Mouse (Mus musculus): ENCODE results near the gene Ghr. TPM values are rescaled to one million over a fixed set of nuclear protein-coding genes. Genes with fewer than 3 reads are reported as not detected.

Gene Ghr
- polyA plus RNA-seq, 1 experiment from 2014 or later, result 15.2 TPM

GRCm38 (mm10) chr15:3434461-3434860, 148.8 kb downstream of the Ghr start:
- no peaks in the 10 kb centered on the region for H3K4me1 ChIP-seq (replicated peaks)
- H3K4me3 ChIP-seq, result no peak overlapping the region
- H3K4me2 ChIP-seq, result no peak overlapping the region
- no peak for ATAC-seq (ENCODE audit: low read depth)
- WGBS, result 95% methylated on average over 3 of the region's 3 CpGs
- H3K27me3 ChIP-seq, result no peaks in the 10 kb centered on the region
- no peak overlapping the region for H3K27ac ChIP-seq (replicated peaks)
- no peak overlapping the region for H3K9ac ChIP-seq
- H3K9me3 ChIP-seq, result no peaks in the 10 kb centered on the region
- no peaks in the 10 kb centered on the region for H3K36me3 ChIP-seq

DNA sequence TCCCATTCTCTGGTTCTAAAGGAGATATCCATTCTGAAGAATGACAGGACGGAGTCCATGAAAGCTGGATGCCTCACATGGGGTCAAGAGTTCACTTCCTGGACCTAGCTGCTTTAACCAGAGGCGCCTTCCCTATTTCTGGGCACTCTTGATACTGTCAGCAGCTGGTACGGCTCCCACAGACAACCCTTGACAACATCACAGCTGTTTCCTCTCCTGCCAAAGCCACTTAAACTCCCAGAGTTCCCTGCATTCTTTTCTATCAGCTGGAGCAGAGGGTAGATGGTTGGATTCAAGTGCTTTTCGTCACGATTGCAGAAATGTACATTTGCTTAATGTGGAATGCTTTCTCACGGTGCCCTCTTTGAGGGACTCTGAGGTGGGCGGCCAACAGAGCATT, 150.0 kb downstream of the Ghr start:
- Histone ChIP-seq H3K9me3 (no peaks in the 10 kb centered on the region), H3K9ac (no peak overlapping the region), H3K36me3 (no peaks in the 10 kb centered on the region), H3K27ac (replicated peaks) (no peak overlapping the region), H3K4me3 (no peak overlapping the region), H3K27me3 (no peaks in the 10 kb centered on the region), H3K4me1 (replicated peaks) (no peaks in the 10 kb centered on the region), H3K4me2 (no peak overlapping the region)
- no peak for ATAC-seq (ENCODE audit: low read depth)
- WGBS, result 75% methylated on average over 7 of the region's 7 CpGs

DNA sequence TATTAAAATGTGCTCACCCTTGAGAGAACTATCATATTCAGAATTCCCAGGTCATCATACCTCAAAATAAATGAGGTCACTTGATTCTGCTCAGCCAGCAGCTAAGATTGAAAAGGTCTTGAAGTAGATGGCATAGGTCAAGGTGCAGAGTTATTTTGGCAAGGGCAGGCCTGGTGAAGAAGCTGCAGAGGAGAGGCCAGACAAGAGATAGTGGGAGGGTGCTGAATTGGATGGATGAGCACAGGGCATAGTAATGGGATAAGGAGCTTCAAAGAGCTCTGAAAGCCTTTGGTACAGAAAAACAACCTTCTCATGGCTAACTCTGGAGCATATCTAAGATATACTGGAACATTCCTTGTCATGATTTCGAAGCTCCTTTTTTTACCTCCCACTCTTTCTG, 150.5 kb downstream of the Ghr start:
- Histone ChIP-seq H3K36me3 (no peaks in the 10 kb centered on the region), H3K9me3 (no peaks in the 10 kb centered on the region), H3K9ac (no peak overlapping the region), H3K4me1 (replicated peaks) (no peaks in the 10 kb centered on the region), H3K4me3 (no peak overlapping the region), H3K27me3 (no peaks in the 10 kb centered on the region), H3K4me2 (no peak overlapping the region), H3K27ac (replicated peaks) (no peak overlapping the region)
- no peak for ATAC-seq (ENCODE audit: low read depth)
- WGBS, result 75% methylated on average over 1 of the region's 1 CpGs

DNA sequence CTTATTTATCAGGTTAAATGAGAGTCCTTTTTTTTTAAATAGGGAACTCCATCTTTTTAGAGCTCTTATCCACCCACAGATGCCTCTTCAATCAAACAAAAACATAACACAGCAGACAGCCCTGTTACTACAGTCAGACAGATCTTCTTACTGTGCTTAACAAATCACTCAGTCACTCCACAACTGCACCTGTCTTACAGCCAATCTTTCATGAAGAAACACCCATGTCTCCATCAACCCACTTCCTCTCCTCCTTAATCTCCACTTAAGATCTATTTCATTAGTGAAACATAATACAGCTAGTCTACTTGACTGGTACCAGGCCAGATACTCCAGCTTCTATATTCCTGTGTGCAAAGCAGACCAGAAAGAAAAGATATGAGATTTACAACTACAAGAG, 153.9 kb downstream of the Ghr start:
- H3K9ac ChIP-seq, result no peak overlapping the region
- H3K9me3 ChIP-seq, result no peaks in the 10 kb centered on the region
- ATAC-seq (ENCODE audit: low read depth), result no peak
- no peak overlapping the region for H3K27ac ChIP-seq (replicated peaks)
- H3K36me3 ChIP-seq, result no peaks in the 10 kb centered on the region
- H3K4me2 ChIP-seq, result no peak overlapping the region
- no peak overlapping the region for H3K4me3 ChIP-seq
- no peaks in the 10 kb centered on the region for H3K4me1 ChIP-seq (replicated peaks)
- H3K27me3 ChIP-seq, result no peaks in the 10 kb centered on the region

DNA sequence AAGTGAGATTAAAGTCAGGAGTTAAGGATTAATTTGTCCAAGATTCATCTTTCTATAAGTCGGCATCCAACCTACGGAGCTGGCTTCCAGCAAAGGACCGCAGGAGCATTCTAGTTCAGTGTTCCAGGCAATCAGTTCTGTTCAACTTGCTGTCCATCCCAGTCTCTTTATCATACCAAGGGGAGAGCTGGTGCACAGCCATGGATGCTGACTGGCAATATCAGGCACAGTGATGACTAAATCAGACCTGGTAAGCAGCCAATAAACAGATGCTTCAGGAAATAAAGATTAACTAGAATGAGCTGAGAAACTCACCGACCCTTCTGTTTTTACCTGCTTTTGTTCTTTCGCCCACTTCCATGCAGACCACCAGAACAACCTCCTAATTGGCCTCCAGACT, 154.3 kb downstream of the Ghr start:
- Histone ChIP-seq H3K27me3 (no peaks in the 10 kb centered on the region), H3K4me2 (no peak overlapping the region), H3K9ac (no peak overlapping the region), H3K36me3 (no peaks in the 10 kb centered on the region), H3K4me1 (replicated peaks) (no peaks in the 10 kb centered on the region), H3K27ac (replicated peaks) (no peak overlapping the region), H3K4me3 (no peak overlapping the region), H3K9me3 (no peaks in the 10 kb centered on the region)
- 90% methylated on average over 5 of the region's 5 CpGs for WGBS
- ATAC-seq (ENCODE audit: low read depth), result no peak

DNA sequence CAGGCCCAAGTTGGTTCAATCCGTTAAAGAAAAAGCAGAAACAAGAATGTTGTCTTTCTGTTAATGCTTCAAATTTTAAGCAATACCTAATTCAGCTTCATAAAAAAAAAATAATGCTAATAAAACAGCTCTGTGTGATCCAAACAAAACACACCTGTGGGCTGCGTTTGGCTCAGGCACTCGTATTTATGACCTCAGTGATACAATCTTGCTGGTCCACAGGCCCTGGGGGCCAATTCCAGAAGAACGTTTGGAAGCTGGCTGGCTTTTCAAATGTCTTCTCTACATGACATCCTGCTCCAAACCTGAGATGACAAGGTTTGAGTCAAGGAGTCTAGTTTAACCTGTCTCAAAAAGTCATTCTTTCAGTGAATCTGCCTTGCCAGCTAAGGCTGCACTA, 156.9 kb downstream of the Ghr start:
- no peak for ATAC-seq (ENCODE audit: low read depth)
- Histone ChIP-seq H3K27ac (replicated peaks) (no peak overlapping the region), H3K4me3 (no peak overlapping the region), H3K4me1 (replicated peaks) (no peaks in the 10 kb centered on the region), H3K36me3 (no peaks in the 10 kb centered on the region), H3K27me3 (no peaks in the 10 kb centered on the region), H3K9ac (no peak overlapping the region), H3K4me2 (no peak overlapping the region), H3K9me3 (no peaks in the 10 kb centered on the region)
- 63% methylated on average over 4 of the region's 4 CpGs for WGBS

- Histone ChIP-seq H3K4me3 (no peak overlapping the region), H3K9me3 (no peaks in the 10 kb centered on the region), H3K4me2 (no peak overlapping the region), H3K4me1 (replicated peaks) (no peaks in the 10 kb centered on the region), H3K27ac (replicated peaks) (no peak overlapping the region), H3K36me3 (no peaks in the 10 kb centered on the region), H3K9ac (no peak overlapping the region), H3K27me3 (no peaks in the 10 kb centered on the region)
- no peak for ATAC-seq (ENCODE audit: low read depth)
- WGBS, result 79% methylated on average over 4 of the region's 4 CpGs
Measured at GRCm38 (mm10) chr15:3423177-3423576, 160.1 kb downstream of the Ghr start.

DNA sequence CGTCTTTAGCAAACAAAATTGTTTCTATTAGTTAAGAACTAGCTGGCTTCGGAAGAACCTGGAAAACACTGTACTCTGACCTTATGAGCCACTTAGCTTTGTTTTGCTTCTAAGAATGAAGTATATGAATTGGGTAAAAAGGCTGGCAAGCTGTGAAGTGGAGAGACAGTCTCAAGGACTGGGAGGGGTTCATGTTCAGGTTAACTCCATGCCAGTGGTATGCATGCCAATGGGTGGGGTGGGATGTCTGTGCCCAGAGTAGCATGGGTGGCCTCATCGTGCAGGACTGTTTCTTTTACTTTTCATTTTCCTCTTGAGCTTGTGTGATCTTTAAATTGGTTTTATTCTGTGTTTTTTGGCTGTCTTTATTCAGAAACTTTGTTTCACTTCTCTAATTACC, 165.6 kb downstream of the Ghr start:
- 90% methylated on average over 3 of the region's 3 CpGs for WGBS
- Histone ChIP-seq H3K9me3 (no peaks in the 10 kb centered on the region), H3K9ac (no peak overlapping the region), H3K4me2 (no peak overlapping the region), H3K4me3 (no peak overlapping the region), H3K27me3 (no peaks in the 10 kb centered on the region), H3K36me3 (no peaks in the 10 kb centered on the region), H3K4me1 (replicated peaks) (no peaks in the 10 kb centered on the region), H3K27ac (replicated peaks) (no peak overlapping the region)
- no peak for ATAC-seq (ENCODE audit: low read depth)

DNA sequence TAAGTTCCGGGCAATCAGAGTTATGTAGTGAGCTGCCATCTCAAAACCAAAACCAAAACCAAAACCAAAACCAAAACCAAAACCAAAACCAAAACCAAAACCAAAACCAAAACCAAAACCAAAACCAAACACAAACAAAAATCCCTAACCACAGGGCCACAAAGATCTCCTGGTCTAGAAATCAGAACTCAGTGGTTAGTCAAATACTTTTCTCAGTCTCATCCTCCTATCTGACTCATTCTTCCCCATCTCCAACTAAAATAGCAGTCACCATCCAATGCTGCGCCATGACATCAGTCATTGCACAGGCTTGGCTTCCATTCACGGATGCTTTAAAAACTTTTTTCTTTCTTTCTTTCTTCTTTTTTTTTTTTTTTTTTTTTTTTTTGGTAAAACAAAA, 170.2 kb downstream of the Ghr start:
- WGBS, result 90% methylated on average over 3 of the region's 3 CpGs
- no peaks in the 10 kb centered on the region for H3K27me3 ChIP-seq
- H3K4me2 ChIP-seq, result no peak overlapping the region
- no peak overlapping the region for H3K4me3 ChIP-seq
- no peak overlapping the region for H3K27ac ChIP-seq (replicated peaks)
- no peaks in the 10 kb centered on the region for H3K4me1 ChIP-seq (replicated peaks)
- no peaks in the 10 kb centered on the region for H3K36me3 ChIP-seq
- no peak for ATAC-seq (ENCODE audit: low read depth)
- H3K9ac ChIP-seq, result no peak overlapping the region
- H3K9me3 ChIP-seq, result no peaks in the 10 kb centered on the region

DNA sequence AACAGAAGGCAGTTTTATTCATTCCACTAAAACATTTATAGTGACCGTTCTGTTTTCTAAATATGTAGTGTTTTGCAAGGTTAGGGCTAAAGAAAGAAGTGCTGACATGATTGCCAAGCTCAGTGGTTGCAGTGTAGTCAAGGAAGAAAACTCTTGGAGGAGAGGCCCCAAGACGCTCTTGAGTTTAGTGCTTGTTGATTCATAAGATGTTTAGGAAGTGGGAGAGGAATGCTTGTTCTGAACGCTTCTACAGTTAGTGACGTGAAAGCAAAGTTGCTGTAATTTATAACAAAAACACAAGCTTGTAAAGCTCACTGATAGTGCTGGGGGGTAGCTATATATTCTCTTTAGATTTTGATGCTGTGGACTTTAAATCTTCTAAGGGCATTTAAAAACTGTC, 174.8 kb downstream of the Ghr start:
- H3K4me3 ChIP-seq, result no peak overlapping the region
- H3K36me3 ChIP-seq, result no peaks in the 10 kb centered on the region
- no peaks in the 10 kb centered on the region for H3K9me3 ChIP-seq
- H3K9ac ChIP-seq, result no peak overlapping the region
- 89% methylated on average over 4 of the region's 4 CpGs for WGBS
- H3K4me2 ChIP-seq, result no peak overlapping the region
- no peak overlapping the region for H3K27ac ChIP-seq (replicated peaks)
- H3K27me3 ChIP-seq, result no peaks in the 10 kb centered on the region
- no peak for ATAC-seq (ENCODE audit: low read depth)
- H3K4me1 ChIP-seq (replicated peaks), result no peaks in the 10 kb centered on the region

DNA sequence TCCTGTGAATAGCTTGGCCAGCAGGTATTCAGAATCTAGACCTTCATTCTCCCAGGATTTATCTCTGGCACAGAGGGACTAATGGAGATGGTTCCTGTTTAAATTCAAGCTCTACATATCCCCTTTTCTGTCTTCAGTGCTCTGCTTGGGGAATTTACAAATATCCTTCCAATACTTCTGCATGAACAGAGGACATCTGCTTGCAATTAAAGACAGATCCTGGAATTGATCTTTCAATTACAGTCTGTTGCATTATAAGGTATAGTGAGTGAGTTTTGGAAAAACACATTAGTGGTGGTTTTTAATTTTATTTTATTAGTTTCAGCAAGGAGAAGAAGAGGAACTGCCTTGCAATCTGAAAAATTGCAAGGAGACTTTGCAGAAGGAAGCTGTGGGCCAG, 184.1 kb downstream of the Ghr start:
- Histone ChIP-seq H3K4me1 (replicated peaks) (peaks cover 13% of the 10 kb centered on the region), H3K9me3 (no peaks in the 10 kb centered on the region), H3K27me3 (no peaks in the 10 kb centered on the region), H3K36me3 (no peaks in the 10 kb centered on the region), H3K4me2 (no peak overlapping the region), H3K9ac (no peak overlapping the region), H3K4me3 (no peak overlapping the region), H3K27ac (replicated peaks) (no peak overlapping the region)
- ATAC-seq (ENCODE audit: low read depth), result no peak

GRCm38 (mm10) chr15:3397369-3398100, 185.8 kb downstream of the Ghr start:
- 80% methylated on average over 3 of the region's 3 CpGs for WGBS
- no peak for ATAC-seq (ENCODE audit: low read depth)
- no peak overlapping the region for H3K4me2 ChIP-seq

DNA sequence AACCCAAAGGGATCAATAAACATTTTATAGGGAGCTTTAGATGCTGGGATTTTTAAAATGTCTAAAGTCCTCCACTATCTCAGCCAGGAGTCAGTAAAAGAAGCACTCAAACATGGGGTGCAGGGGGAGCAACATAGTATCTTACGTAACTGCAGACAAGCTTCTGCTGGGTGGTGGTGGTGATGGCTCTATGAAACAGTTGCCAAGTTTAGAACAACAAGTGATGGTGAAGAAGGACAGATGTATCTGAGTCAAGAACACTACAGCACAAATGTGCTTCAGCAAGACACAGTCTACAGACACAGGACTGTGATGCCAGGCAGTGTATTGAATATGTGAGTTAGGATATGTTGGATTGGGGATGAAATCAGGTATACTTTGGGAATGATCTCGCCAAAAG, 187.1 kb downstream of the Ghr start:
- Histone ChIP-seq H3K36me3 (no peaks in the 10 kb centered on the region), H3K27me3 (no peaks in the 10 kb centered on the region), H3K4me1 (replicated peaks) (peaks cover 13% of the 10 kb centered on the region), H3K4me3 (no peak overlapping the region), H3K9me3 (no peaks in the 10 kb centered on the region), H3K4me2 (no peak overlapping the region), H3K9ac (no peak overlapping the region), H3K27ac (replicated peaks) (no peak overlapping the region)
- ATAC-seq (ENCODE audit: low read depth), result no peak
- 79% methylated on average over 2 of the region's 2 CpGs for WGBS

More at GRCm38 (mm10) chr15:3397369-3398100, 185.8 kb downstream of the Ghr start:
- Histone ChIP-seq H3K27ac (replicated peaks) (no peak overlapping the region), H3K9me3 (no peaks in the 10 kb centered on the region), H3K4me3 (no peak overlapping the region), H3K36me3 (no peaks in the 10 kb centered on the region), H3K9ac (no peak overlapping the region), H3K27me3 (no peaks in the 10 kb centered on the region), H3K4me1 (replicated peaks) (peaks cover 13% of the 10 kb centered on the region)
